Mouse (Mus musculus) urinary bladder, postnatal 10 days (tissue): ENCODE data around the gene Kdm2b.

Source experiments
- DNase-seq: peaks from one replicate; pipeline ENCODE4 v3.0.0; 2022; ENCODE audit warnings: low spot score

Gene Kdm2b

GRCm38 (mm10) chr5:122841126-122841525 lies 148.5 kb downstream of the Kdm2b start:
- DNase-seq = no peak

- no peak for DNase-seq
Observed at GRCm38 (mm10) chr5:122832996-122833395, 156.6 kb downstream of the Kdm2b start.

GRCm38 (mm10) chr5:122832536-122832935 lies 157.1 kb downstream of the Kdm2b start:
- no peak for DNase-seq

GRCm38 (mm10) chr5:122825099-122825498 lies 164.5 kb downstream of the Kdm2b start:
- no peak for DNase-seq

GRCm38 (mm10) chr5:122824450-122824849 lies 165.2 kb downstream of the Kdm2b start:
- DNase-seq = no peak

- no peak for DNase-seq
Observed at GRCm38 (mm10) chr5:122823976-122824375, 165.6 kb downstream of the Kdm2b start.

- DNase-seq = no peak
Observed at GRCm38 (mm10) chr5:122822441-122822840, 167.2 kb downstream of the Kdm2b start.

- DNase-seq = no peak
Observed at GRCm38 (mm10) chr5:122821524-122821885, 168.1 kb downstream of the Kdm2b start.

- peak; percentile 62 for DNase-seq
Observed at GRCm38 (mm10) chr5:122820777-122821523, 168.7 kb downstream of the Kdm2b start, which contains the start of gene Anapc5. Anapc5 (minus strand) TSS chr5:122821339.
